Mouse (Mus musculus) naive thymus-derived CD4-positive, alpha-beta T cell, adult 2 months (primary cell): ENCODE results near the gene Otop1.
A peak's percentile ranks its signal among the peaks of the same experiment; 100 is the strongest.

Experiments used
- DNase-seq: peaks from one replicate; pipeline ENCODE4 v3.0.0-alpha.2; 2011; ENCODE audit warnings: low read depth

Otop1 gene

GRCm38 (mm10) chr5:38301761-38302411, 26.1 kb downstream of the Otop1 start:
- no peak for DNase-seq

- no peak for DNase-seq
Measured at GRCm38 (mm10) chr5:38302651-38303050, 26.9 kb downstream of the Otop1 start.

DNA sequence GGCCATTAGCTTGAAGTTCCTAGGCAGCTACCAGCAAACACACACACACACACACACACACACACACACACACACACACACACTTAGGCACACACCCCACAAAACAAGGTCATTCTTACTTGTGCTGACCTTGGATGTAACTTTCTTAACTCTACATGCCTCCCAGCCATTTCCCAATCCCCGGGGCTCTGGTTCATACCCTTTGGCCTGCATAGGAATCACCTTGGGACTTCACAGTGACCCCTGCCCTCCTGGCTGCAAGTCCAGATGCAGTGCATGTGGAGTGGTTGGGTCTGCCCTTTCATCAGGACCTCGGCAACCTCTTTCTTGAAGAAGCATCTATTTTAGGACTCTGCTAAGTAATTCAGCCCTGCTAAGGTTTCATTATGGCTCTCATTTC, 29.5 kb downstream of the Otop1 start:
- DNase-seq = no peak

GRCm38 (mm10) chr5:38307255-38308101, 31.7 kb downstream of the Otop1 start:
- DNase-seq = peak; percentile 92

DNA sequence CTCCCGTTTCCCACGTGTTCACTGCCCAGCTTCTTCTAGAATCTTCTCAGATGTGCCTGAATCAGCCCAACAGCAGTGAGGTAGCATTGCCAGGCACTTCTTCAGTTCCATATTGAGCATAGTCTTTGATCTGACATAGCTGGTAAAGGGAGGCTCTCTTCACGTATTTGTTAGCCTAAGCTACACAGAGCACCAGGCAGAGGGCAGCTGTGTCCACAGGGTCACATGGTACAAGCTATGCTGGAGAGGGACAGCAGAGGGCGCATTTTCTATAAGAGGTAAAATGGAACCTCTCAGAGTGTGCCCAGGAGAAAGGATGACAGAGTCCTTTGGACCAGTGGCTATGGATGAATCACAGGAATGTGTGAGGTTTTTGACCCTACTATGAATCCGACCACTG, 33.1 kb downstream of the Otop1 start:
- DNase-seq = peak; percentile 70

GRCm38 (mm10) chr5:38309795-38310194, 34.0 kb downstream of the Otop1 start:
- no peak for DNase-seq

DNA sequence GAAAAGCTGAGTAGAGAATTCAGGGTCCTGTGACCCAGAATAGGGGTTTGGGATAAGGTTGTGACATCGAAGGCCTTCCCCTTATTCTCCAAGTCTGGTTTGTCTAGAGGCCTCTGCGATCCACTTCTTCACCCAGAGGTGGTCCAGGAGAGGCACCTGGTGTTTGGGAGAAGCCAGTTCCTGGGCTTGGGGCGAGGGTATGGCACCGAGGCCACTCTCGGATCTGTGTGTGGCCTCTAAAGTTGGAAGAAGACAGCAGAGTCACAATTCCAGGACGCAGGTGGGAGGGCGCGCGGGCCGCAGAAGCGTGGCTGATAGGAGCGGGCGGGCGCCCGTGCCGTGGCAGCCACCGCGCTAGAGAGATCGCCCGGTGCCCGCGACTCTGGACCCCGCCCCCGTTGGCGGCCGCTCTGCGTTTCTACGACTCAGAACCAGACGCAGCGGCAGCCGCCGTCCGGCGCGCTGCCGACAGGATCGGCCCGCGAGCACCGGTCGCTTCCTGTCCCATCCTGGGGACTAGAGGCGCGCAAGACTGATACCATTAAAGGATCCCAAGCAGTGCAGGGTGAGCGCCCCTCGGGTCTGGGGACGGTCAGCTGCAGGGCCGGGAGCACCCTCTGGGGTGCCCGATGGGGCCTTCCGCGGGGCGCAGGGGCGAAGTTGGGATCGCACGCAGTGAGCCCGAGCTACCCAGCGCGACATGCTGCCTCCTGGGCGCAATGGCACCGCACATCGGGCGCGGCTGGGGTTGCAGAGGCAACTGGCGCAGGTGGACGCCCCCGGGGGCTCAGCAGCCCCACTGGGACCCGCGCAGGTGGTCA, 43.4 kb downstream of the Otop1 start, which contains the start of gene Drd5:
Gene Drd5 (plus strand): TSS at position 402 of the 821 bp plus-strand sequence.
- DNase-seq = no peak

DNA sequence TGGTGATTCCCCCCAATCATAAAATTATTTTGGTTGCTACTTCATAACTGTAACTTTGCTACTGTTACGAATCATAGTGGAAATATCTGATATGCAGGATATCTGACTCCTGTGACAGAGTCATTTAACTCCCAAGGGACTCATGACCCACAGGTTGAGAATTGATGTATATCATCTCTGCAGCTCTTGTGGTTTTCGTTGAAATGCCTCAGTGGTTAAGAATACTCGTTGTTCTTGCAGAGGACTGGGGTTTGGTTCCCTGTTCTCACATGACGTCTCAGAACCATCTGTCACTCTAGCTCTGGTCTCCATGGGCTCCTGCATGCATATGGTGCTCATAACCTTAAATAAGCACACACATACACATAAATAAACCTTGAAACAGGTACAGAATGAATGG, 57.6 kb downstream of the Otop1 start:
- DNase-seq = no peak

GRCm38 (mm10) chr5:38334582-38334981, 58.8 kb downstream of the Otop1 start:
- no peak for DNase-seq

GRCm38 (mm10) chr5:38343101-38343500, 67.3 kb downstream of the Otop1 start:
- DNase-seq = no peak

DNA sequence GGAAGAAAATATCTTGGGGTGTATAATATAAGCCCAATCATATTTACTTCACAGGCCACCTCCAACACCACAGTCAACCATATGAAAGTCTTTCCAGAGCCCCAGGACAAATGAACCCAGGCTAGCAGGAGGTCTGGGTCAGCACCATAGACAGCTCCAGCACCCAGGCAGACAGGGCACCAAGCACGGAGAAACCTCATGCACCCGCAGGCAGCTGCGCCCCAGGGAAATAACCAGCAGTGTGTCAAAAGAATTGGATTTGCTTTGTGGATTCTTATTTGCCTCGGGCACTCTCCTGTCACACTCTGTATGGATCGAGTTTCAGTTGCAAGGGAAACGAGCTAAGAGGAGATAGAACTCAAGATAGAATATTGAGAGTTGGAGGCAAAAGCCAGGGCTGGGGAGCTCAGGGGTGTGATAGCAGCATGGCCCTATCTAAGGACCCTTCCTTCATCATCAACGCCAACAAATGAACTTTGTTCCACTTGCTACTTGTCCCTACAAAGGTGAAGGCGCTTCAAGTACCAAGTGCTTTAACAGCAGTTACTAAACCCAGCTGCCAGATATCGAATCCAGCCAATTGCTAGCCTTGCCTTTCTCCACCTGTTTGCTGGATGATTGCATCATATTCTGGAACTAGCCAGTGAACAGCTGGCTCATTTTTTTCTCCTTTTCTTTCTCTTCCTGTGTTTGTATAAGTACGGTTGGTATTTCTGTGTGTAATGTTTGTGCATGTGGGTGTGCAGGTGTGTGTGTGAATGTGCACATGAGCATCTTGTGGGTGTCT, 71.1 kb downstream of the Otop1 start:
- no peak for DNase-seq

GRCm38 (mm10) chr5:38350351-38350929, 74.7 kb downstream of the Otop1 start:
- DNase-seq = no peak
